Mouse (Mus musculus): ENCODE measurements around the gene Tmem238. TPM values are rescaled to one million over a fixed set of nuclear protein-coding genes. Genes with fewer than 3 reads are reported as not detected.
A peak's percentile ranks its signal among the peaks of the same experiment; 100 is the strongest.

The Tmem238 gene
- total and polyA plus RNA-seq, 3 experiments, result 10.2 to 144 (median 10.8) TPM

GRCm38 (mm10) chr7:4747156-4747899 is 42.1 kb downstream of the Tmem238 start:
- no peak for DNase-seq

- no peak for DNase-seq
Measured at GRCm38 (mm10) chr7:4746326-4746980, 43.0 kb downstream of the Tmem238 start.

- no peak for DNase-seq
Measured at GRCm38 (mm10) chr7:4744886-4745285, 44.6 kb downstream of the Tmem238 start.

- no peak for DNase-seq
Measured at GRCm38 (mm10) chr7:4743354-4743753, 46.1 kb downstream of the Tmem238 start.

- no peak for DNase-seq
Measured at GRCm38 (mm10) chr7:4742482-4742819, 47.0 kb downstream of the Tmem238 start.

- no peak for DNase-seq
Measured at GRCm38 (mm10) chr7:4741672-4742481, 47.6 kb downstream of the Tmem238 start.

GRCm38 (mm10) chr7:4741151-4741550 is 48.3 kb downstream of the Tmem238 start:
- DNase-seq, result peak; percentile 77

- no peak for DNase-seq
Measured at GRCm38 (mm10) chr7:4740309-4740727, 49.1 kb downstream of the Tmem238 start.

GRCm38 (mm10) chr7:4739544-4740275 is 49.7 kb downstream of the Tmem238 start, which contains the start of gene Kmt5c:
Gene Kmt5c, plus strand, starts transcription at chr7:4740115.
- peak; percentile 99 for DNase-seq

GRCm38 (mm10) chr7:4739041-4739543 is 50.4 kb downstream of the Tmem238 start:
- peak; percentile 26 for DNase-seq

Other genes starting within 250 kb of the Tmem238 start
Only the 30 nearest of the 31 such genes appear.
- gene Syt5, start 242.1 kb downstream of the Tmem238 start, total RNA-seq (2021), result 10 to 100 TPM in 1 of 2 experiments, 1 to 10 TPM in 1; 7.7 to 11.6 TPM
- gene Syt5, start 242.1 kb downstream of the Tmem238 start, polyA plus RNA-seq (2012; rRNA removed), result 4.1 and 5.2 TPM in 2 replicates
- not detected for gene Ptprh, start 185.6 kb downstream of the Tmem238 start, total RNA-seq (2021)
- not detected in 2 replicates for gene Ptprh, start 185.6 kb downstream of the Tmem238 start, polyA plus RNA-seq (2012; rRNA removed)
- gene Tmem86b, start 158.2 kb downstream of the Tmem238 start, total RNA-seq (2021), result 1 to 10 TPM; 5.2 to 7.4 TPM
- gene Tmem86b, start 158.2 kb downstream of the Tmem238 start, polyA plus RNA-seq (2012; rRNA removed), result 11.6 and 17.8 TPM in 2 replicates
- gene Ppp6r1, start 130.6 kb downstream of the Tmem238 start, total RNA-seq (2021), result 10 to 100 TPM; 81.8 to 92.3 TPM
- 114 and 134 TPM in 2 replicates for gene Ppp6r1, start 130.6 kb downstream of the Tmem238 start, polyA plus RNA-seq (2012; rRNA removed)
- 10 to 100 TPM; 38.2 to 50.8 TPM for gene Hspbp1, start 104.6 kb downstream of the Tmem238 start, total RNA-seq (2021)
- gene Hspbp1, start 104.6 kb downstream of the Tmem238 start, polyA plus RNA-seq (2012; rRNA removed), result 65.6 and 73.2 TPM in 2 replicates
- gene Brsk1, start 99.1 kb downstream of the Tmem238 start, total RNA-seq (2021), result 1 to 10 TPM; 3.1 to 6.5 TPM
- gene Brsk1, start 99.1 kb downstream of the Tmem238 start, polyA plus RNA-seq (2012; rRNA removed), result 8.3 and 9.8 TPM in 2 replicates
- gene Tmem150b, start 64.4 kb downstream of the Tmem238 start, total RNA-seq (2021), result under 1 TPM; 0.40 to 0.55 TPM
- 0.30 and 0.42 TPM in 2 replicates for gene Tmem150b, start 64.4 kb downstream of the Tmem238 start, polyA plus RNA-seq (2012; rRNA removed)
- 10 to 100 TPM; 27.9 to 35.2 TPM for gene Kmt5c, start 49.5 kb downstream of the Tmem238 start, total RNA-seq (2021)
- gene Kmt5c, start 49.5 kb downstream of the Tmem238 start, polyA plus RNA-seq (2012; rRNA removed), result 162 and 205 TPM in 2 replicates
- gene Cox6b2, start 36.6 kb downstream of the Tmem238 start, total RNA-seq (2021), result 10 to 100 TPM in 1 of 2 experiments, 1 to 10 TPM in 1; 7.4 to 10.4 TPM
- gene Cox6b2, start 36.6 kb downstream of the Tmem238 start, polyA plus RNA-seq (2012; rRNA removed), result 7.9 and 13.2 TPM in 2 replicates
- not detected for gene Fam71e2, start 18.4 kb downstream of the Tmem238 start, total RNA-seq (2021)
- not detected in 2 replicates for gene Fam71e2, start 18.4 kb downstream of the Tmem238 start, polyA plus RNA-seq (2012; rRNA removed)
- under 1 TPM in 1 of 2 experiments, not detected in 1; 0.48 TPM for gene Il11, start 6.8 kb downstream of the Tmem238 start, total RNA-seq (2021)
- gene Il11, start 6.8 kb downstream of the Tmem238 start, polyA plus RNA-seq (2012; rRNA removed), result 0.54 and 0.71 TPM in 2 replicates
- gene Tmem190, start 6.7 kb downstream of the Tmem238 start, total RNA-seq (2021), result not detected
- not detected in 2 replicates for gene Tmem190, start 6.7 kb downstream of the Tmem238 start, polyA plus RNA-seq (2012; rRNA removed)
- gene Rpl28, start 3.2 kb upstream of the Tmem238 start, total RNA-seq (2021), result 1,000 to 10,000 TPM in 1 of 2 experiments, 100 to 1,000 TPM in 1; 958 to 1,234 TPM
- 237 and 255 TPM in 2 replicates for gene Rpl28, start 3.2 kb upstream of the Tmem238 start, polyA plus RNA-seq (2012; rRNA removed)
- 100 to 1,000 TPM in 1 of 2 experiments, 10 to 100 TPM in 1; 98.1 to 140 TPM for gene Ube2s, start 22.9 kb upstream of the Tmem238 start, total RNA-seq (2021)
- gene Ube2s, start 22.9 kb upstream of the Tmem238 start, polyA plus RNA-seq (2012; rRNA removed), result 148 and 156 TPM in 2 replicates
- 1 to 10 TPM; 1.9 TPM for gene Shisa7, start 55.0 kb upstream of the Tmem238 start, total RNA-seq (2021)
- gene Shisa7, start 55.0 kb upstream of the Tmem238 start, polyA plus RNA-seq (2012; rRNA removed), result 2.9 and 4.0 TPM in 2 replicates
- gene Isoc2b, start 80.6 kb upstream of the Tmem238 start, total RNA-seq (2021), result 10 to 100 TPM; 10.9 to 23.8 TPM
- 75.4 and 78.2 TPM in 2 replicates for gene Isoc2b, start 80.6 kb upstream of the Tmem238 start, polyA plus RNA-seq (2012; rRNA removed)
- 10 to 100 TPM; 35.5 to 43.4 TPM for gene Isoc2a, start 87.5 kb upstream of the Tmem238 start, total RNA-seq (2021)
- gene Isoc2a, start 87.5 kb upstream of the Tmem238 start, polyA plus RNA-seq (2012; rRNA removed), result 43.5 and 45.6 TPM in 2 replicates
- gene Gm36210, start 116.9 kb upstream of the Tmem238 start, total RNA-seq (2021), result under 1 TPM; 0.23 to 0.45 TPM
- 0.27 TPM in 1 of 2 replicates, not detected in the other for gene Gm36210, start 116.9 kb upstream of the Tmem238 start, polyA plus RNA-seq (2012; rRNA removed)
- gene Zfp628, start 125.6 kb upstream of the Tmem238 start, total RNA-seq (2021), result 10 to 100 TPM; 15.1 to 19.2 TPM
- gene Zfp628, start 125.6 kb upstream of the Tmem238 start, polyA plus RNA-seq (2012; rRNA removed), result 35.6 and 41.3 TPM in 2 replicates
- 1 to 10 TPM; 8.4 to 9.2 TPM for gene Nat14, start 132.4 kb upstream of the Tmem238 start, total RNA-seq (2021)
- gene Nat14, start 132.4 kb upstream of the Tmem238 start, polyA plus RNA-seq (2012; rRNA removed), result 11.4 and 20.0 TPM in 2 replicates
- 1 to 10 TPM; 2.2 to 2.3 TPM for gene Ssc5d, start 136.1 kb upstream of the Tmem238 start, total RNA-seq (2021)
- 2.9 and 3.1 TPM in 2 replicates for gene Ssc5d, start 136.1 kb upstream of the Tmem238 start, polyA plus RNA-seq (2012; rRNA removed)
- gene Sbk2, start 174.8 kb upstream of the Tmem238 start, total RNA-seq (2021), result 1 to 10 TPM in 1 of 2 experiments, under 1 TPM in 1; 0.32 to 1.0 TPM
- 0.52 and 1.4 TPM in 2 replicates for gene Sbk2, start 174.8 kb upstream of the Tmem238 start, polyA plus RNA-seq (2012; rRNA removed)
- gene Sbk3, start 181.5 kb upstream of the Tmem238 start, total RNA-seq (2021), result under 1 TPM; 0.20 to 0.21 TPM
- 0.17 and 0.30 TPM in 2 replicates for gene Sbk3, start 181.5 kb upstream of the Tmem238 start, polyA plus RNA-seq (2012; rRNA removed)
- gene Zfp579, start 206.5 kb upstream of the Tmem238 start, total RNA-seq (2021), result 10 to 100 TPM; 18.2 to 21.5 TPM
- 74.5 and 94.4 TPM in 2 replicates for gene Zfp579, start 206.5 kb upstream of the Tmem238 start, polyA plus RNA-seq (2012; rRNA removed)
- 10 to 100 TPM; 13.0 to 13.8 TPM for gene Zfp524, start 224.8 kb upstream of the Tmem238 start, total RNA-seq (2021)
- gene Zfp524, start 224.8 kb upstream of the Tmem238 start, polyA plus RNA-seq (2012; rRNA removed), result 35.0 and 36.4 TPM in 2 replicates
- 10 to 100 TPM; 24.1 to 24.7 TPM for gene Fiz1, start 225.0 kb upstream of the Tmem238 start, total RNA-seq (2021)
- 31.5 and 32.2 TPM in 2 replicates for gene Fiz1, start 225.0 kb upstream of the Tmem238 start, polyA plus RNA-seq (2012; rRNA removed)
- gene Gm44973, start 225.8 kb upstream of the Tmem238 start, total RNA-seq (2021), result not detected
- not detected in 2 replicates for gene Gm44973, start 225.8 kb upstream of the Tmem238 start, polyA plus RNA-seq (2012; rRNA removed)
- 10 to 100 TPM; 23.7 to 29.7 TPM for gene Zfp865, start 230.7 kb upstream of the Tmem238 start, total RNA-seq (2021)
- gene Zfp865, start 230.7 kb upstream of the Tmem238 start, polyA plus RNA-seq (2012; rRNA removed), result 67.1 and 70.1 TPM in 2 replicates
- 1 to 10 TPM; 1.4 to 2.6 TPM for gene Ccdc106, start 230.9 kb upstream of the Tmem238 start, total RNA-seq (2021)
- 1.5 and 3.0 TPM in 2 replicates for gene Ccdc106, start 230.9 kb upstream of the Tmem238 start, polyA plus RNA-seq (2012; rRNA removed)
- gene 4632433K11Rik, start 244.5 kb upstream of the Tmem238 start, total RNA-seq (2021), result under 1 TPM in 1 of 2 experiments, not detected in 1; 0.92 TPM
- gene 4632433K11Rik, start 244.5 kb upstream of the Tmem238 start, polyA plus RNA-seq (2012; rRNA removed), result not detected in 2 replicates